Mouse (Mus musculus): ENCODE measurements around the gene Creld2.

DNA sequence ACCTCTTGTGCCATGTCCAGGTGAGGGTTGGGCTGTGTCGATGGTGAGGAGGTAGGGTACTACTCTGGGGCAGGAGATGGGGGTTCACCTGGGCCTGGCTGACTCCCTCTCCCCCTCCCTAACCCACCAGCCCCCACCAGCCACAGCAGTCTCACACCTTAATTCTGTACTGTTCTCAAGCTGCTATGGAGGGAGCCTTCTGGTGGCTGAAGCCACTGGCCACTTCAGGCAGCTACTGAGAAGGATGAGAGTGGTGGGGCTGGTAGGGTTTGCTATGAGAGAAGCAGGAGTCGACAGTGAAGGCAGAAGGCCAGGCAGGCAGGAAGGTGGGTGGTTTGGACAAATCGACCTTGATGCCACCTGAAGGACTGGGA lies 22.8 kb downstream of the Creld2 start:
- TF ChIP-seq CTCF (IDR thresholded peaks at IDR 0.05; ENCODE audit: borderline replicate concordance, insufficient read depth, low read length) (no peak), POLR2A (IDR thresholded peaks at IDR 0.05; ENCODE audit: low read depth, low read length) (no peak)
